Mouse (Mus musculus): ENCODE measurements around the gene Rpp25l.
"Not testable (repeated sequence)": the region's sequence is repeated elsewhere in the genome, so short reads cannot be mapped to it uniquely, and the experiment has no call there.

Rpp25l gene

DNA sequence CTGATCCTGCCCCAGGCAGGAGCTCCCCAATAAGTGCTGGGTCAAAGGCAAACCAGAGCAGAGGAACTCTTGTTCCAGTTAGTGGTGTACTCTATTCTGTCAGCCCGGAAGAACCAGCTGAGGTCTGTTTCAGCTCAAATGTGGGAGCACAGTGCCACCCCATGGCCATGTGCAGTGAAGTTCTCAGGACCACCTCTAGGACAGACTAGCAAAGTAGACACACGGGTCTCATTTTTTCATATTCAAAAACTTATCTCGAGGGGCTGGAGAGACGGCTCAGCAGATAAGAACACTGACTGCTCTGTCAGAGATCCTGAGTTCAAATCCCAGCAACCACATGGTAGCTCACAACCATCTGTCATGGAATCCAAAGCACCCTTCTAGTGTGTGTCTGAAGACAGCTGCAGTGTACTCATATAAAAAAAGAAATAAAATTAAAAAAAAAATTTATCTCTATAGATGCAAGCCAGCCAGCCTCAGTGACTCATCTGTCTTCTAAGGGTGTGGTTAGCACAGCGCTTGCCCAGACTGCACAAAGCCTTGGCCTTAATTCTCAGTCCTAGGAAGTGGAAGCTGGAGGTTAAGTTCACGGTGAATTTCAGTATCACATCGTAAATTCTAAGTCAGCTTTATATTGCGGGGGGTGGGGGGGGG is 24.4 kb upstream of the Rpp25l start:
- CTCF ChIA-PET, result interaction anchor here (0.5 to 1.5 kb wide), 5 partner anchors 22 to 434 kb away, joined by 3 to 14 read pairs (median 4); no protein-coding TSS in a partner anchor

DNA sequence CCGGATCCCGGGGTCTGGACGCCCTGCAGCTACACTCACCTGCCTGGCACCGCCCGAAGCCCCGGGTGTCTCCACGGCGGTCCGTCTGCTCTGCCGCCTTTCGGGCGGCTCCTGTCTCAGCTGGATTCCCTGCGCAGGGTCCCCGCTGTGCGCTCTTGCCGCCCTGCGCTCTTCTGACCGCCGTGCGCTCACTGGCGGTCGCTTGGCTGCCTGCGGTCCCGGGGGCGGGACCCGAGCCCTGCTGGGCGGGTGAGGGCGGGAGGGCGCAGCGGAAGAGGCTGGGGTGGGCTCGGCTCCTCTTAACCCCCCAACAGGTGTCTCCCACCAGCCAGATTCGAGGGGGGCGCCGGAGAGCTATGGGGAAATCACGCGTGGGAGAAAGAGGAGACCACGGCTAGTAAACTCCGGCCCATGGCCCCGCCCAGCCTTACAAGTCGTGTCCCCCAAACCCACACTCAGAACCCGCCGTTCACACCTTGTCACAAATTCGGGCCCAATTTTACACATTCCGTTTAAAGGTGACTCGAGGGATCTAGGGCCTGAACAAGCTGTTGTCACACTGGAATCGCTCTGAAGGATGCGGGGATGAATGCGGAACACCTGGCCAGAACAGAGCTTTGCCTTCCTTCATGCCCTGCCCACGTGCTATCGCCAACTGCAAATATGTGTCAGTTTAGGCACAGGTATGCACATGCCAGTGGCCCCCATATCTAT is 17.9 kb upstream of the Rpp25l start, which contains the start of gene Arid3c:
TSS of gene Arid3c (minus strand) at position 91 of the 714 bp plus-strand sequence.
- CTCF ChIA-PET, result no interaction called here

DNA sequence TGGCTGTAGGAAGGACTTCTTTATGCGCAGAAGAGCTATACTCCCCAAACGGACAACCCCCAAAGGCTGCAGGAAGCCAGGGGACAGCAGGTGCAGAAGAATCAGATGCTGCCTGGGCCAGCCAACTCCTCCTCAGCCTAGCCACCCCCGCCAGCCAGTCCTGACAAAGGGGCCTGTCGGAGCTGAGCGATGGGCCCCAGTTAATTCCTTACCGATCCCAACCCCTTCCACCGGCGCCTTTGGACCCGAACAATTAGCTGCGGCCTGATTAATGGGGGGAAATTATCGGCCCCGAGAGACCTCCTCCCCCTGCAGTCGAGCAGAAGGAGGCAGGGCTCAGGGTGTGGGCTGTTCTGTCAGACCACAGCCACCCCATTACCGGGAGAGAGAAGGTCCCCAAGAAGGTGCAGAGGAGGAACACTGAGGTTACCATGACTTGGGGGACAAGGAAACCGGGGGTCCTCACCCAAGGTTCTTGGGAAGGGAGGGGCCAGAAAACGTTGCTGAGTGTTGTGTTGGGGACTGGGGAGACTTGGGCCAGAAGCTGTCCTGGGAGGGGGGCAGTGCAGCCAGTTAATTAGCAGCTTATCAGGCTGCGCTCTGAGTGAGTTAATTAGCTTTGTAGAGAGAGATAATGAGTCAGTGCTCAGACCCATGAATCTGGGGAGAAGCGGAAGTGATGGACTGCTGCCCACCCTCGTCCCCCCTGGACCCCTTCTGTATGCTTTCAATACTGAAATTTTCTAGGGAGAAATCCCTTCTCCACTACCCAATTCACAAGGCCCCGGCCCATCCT is 13.7 kb upstream of the Rpp25l start:
- CTCF ChIA-PET, result interaction anchor here (0.5 kb wide), 1 partner anchor 59 kb away, joined by 5 read pairs; no protein-coding TSS in a partner anchor

DNA sequence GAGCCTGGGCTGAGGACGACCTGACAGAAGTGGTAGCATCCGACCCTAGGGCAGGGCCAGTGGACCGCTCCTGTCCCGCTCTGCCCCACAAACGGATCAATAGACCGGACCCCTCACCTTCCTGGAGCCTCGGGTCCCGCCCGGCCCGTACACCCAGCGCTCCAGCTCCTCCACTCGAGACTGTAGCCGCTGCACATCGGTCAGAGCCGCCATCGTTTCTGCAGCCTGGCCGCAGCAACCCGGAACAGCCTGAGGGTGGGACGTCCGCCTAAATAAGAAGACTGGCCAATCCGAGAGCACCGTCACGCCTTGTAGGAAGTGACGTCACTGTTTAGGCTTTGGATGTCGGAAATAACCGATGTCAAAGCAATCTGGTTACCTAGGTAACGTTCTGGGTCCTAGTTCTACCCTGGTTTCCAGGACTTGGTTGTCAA is 9.6 kb upstream of the Rpp25l start, which contains the start of gene Dctn3:
TSS of gene Dctn3 (minus strand) at position 253 of the 434 bp plus-strand sequence.
- CTCF ChIA-PET, result interaction anchor here (0.9 to 1.0 kb wide), 2 partner anchors 9 kb away, joined by 3 to 5 read pairs; partner anchors contain the start of gene Rpp25l

DNA sequence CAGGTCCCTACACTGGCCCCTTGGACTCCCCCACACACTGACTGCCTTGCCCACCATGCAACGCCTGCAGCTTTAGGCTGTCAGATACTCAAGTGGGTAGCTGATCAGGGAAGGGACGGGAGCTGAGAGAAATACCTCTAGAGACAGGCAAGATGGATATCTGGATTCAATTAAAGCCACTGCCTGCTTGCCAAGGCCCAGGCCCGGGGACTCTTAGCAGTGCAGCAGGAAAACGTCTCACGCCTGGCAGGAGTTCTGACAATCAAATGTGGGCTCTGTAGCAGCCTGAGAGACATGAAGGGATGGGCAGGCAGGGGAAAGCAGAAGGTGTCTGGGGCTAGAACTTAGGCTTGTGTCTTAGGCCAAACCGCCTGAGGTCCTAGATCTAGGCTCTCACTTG is 3.5 kb upstream of the Rpp25l start:
- CTCF ChIA-PET, result no interaction called here

DNA sequence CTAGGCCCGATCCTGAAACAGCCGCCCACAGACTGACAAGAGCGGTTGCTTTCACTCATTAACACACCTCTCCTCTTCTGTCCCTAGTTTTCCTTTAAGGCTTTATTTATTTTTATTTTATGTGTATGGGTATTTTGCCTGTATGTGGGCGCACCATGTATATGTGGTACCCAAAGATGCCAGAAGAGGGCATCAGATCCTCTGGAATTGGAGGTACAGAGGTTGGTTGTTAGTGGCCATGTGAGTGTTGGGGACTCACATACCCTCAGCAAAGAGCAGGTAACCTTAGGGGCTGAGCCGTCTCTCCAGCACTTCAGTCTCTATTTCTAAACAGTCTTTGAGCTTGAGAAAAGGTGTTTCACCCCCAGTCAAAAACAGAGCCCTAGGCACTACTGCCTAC is 2.3 kb upstream of the Rpp25l start:
- CTCF ChIA-PET, result interaction anchor here (0.5 to 1.0 kb wide), 2 partner anchors 23 to 1436 kb away, joined by 3 to 14 read pairs; no protein-coding TSS in a partner anchor

DNA sequence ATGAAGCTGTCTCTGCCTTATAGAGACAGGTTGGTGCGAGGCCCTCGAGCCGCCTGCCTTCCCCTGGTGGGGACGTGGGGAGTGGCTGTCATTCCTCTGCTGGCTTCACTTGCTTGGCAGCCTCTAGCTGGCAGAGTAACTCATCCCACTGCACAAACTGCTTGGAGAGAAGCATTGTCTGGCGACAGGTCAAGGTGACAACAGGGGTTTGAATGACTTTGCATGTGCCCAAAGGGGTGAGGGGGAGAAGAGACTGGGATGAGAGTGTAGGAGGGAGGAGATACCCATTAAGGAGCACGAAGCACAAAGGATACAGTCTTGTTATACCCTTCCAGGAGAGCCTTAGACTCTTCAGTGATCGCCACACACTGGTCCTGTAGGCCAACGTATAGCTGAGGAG is 1.7 kb upstream of the Rpp25l start:
- CTCF ChIA-PET, result interaction anchor here (1.3 kb wide), 1 partner anchor 8 kb away, joined by 5 read pairs; no protein-coding TSS in a partner anchor

DNA sequence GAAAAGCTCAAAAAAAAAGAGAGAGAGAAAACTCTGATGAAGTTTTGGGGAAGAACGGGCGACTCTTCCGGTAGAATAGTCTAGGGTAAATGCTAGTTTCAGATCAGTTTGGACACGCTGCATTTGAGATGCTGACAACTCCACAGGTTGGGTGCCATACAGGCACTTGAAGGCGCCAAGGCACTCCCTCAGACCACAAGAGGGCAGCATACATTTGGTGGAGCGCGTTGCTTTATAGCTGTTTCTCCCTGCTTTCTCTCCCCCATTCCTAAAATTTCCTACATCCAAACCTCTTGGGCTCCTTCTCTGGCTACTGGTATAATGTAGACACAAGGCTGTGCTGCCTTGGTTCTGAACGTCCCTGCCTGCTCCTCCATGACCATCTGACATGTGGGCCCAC is 942 bp upstream of the Rpp25l start:
- CTCF ChIA-PET, result interaction anchor here (0.5 to 1.3 kb wide), 4 partner anchors 8 to 87 kb away, joined by 3 to 5 read pairs (median 4); no protein-coding TSS in a partner anchor

DNA sequence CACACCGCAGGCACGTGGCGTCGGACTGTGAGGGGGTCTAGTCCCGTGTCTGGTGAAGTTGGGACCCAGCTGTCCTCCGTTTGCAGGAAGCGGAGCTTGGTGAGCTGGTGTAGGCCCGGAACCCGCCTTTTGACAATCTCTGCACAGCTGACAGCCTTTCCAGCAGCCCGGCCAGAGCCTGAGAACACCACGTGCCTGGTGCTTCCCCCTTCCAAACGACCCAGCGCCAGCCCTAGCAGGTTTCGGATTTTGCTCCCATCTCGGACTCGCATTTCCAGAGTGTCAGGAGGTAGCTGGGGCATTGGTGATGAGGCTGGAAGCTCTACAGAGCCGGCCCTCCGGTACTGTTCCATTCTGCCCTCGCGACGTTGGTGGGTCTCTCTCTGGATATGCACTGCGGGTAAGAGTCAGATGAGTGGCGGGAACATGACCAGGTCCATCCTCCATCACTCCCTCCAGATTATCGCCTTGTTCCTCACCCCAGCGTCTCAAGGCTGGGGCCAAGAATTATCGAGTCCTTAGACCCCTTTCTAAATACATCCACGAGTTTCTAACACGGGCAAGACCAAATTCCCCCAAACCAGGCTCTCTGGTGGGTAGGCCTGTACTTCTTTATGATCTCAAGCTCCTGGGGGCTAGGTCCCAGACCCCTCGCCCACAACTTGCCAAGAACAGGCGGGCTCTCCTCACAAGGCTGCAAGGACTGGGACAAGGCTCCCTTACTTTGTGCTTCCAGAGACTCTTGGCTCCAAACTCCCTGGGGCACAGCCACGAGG is 725 bp downstream of the Rpp25l start:
- CTCF ChIA-PET, result interaction anchor here (0.9 kb wide), 1 partner anchor 25 kb away, joined by 3 read pairs; no protein-coding TSS in a partner anchor

DNA sequence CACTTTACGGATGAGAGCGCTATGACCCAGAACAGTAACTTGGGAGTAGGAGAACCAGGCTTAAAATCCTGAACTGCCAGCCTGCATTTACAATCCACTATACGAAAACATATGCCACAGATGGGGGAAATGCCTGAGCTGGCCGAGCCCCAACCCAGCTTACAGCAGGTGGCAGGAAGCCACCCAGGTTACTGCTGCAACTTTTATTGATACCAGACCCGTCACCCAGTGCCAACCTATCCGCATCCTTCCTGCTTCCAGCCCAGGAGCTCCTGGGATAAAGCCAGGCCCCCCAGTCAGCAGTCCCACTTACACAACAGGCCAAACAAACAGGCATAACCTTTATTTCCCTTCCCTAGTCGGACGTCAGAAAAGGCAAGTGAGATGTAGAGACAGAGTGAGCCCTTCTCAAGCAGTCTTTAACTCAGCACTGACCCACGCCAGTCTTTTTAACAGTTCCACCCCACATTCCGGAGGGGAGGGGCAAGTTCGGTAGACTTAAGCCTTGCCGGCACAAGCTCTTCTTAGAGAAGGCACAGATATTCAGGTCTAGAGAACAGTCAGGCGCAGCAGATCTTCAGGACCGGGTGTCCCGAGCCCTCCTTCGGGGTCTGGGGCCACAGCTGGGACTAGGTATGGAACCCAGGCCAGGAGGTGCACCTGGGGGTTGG is 1.5 kb downstream of the Rpp25l start:
- CTCF ChIA-PET, result interaction anchor here (0.9 to 1.0 kb wide), 2 partner anchors 26 to 29 kb away, joined by 3 to 4 read pairs; no protein-coding TSS in a partner anchor

DNA sequence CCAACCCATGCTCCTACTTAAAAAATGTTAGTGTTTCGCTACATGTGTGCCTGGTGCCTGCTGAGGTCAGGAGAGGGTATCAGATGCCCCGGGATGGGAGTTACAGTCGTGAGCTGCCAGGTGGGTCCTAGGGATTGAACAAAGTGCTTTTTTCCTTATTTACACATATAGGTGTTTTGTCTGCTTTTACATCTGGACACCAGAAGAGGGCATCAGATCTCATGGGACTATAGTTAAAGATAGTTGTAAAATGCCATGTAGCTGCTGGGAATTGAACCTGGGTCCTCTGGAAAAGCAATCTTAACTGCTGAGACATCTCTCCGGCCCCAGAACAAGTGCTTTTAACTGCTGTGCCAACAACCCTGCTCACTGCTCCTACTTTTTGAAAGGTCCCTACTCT is 3.1 kb downstream of the Rpp25l start:
- CTCF ChIA-PET, result no interaction called here

DNA sequence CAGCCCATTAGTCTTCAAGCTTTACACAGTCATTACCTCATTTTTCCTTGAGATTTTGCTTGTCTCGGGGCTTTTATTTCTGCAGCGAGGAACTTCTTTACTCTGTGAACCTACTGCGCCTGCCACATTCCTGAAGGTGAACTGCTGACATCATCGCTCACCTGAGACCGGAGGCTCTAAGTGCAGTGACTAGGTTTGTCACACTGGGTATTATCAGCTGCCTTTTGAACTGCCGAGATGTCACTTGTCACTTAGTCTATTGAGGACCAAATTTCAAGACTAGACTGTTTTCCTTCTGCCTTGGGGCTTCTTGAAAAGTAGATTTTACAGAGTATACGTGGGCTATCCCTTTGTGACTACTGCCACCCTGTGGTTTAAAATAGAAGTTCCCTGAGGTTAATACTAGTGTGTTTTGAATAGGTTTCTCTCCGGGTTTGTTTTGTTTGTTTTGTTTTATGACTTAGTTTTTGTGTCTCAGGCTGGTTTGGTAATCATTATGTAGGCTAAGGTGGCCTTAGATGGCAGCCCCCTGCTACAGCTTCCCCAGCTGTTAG is 5.1 kb downstream of the Rpp25l start:
- CTCF ChIA-PET, result no interaction called here

DNA sequence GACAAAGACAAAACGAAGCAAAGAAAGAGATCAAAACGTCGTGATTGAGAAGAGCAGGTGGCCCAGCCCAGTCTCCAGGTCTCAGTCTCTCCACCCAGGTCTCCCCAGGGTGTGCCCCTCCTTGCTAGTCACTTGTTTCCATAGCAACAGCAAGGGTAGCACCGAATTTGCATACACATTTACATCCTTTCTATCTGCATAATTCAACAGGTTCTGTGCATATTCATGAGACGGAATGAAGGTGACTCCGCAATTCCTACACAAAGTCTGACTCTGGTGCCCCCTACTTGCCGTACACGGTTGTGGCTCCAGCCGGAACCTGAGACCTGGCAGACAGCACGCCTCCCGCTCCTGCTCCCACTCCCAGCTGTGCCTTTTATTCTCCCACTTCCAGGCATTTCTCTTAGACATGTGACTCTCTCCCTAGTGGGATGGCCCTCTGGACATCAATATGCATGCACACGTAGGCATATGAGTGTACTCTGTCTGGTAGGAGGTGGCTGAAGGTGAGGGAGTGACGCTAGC is 6.3 kb downstream of the Rpp25l start:
- CTCF ChIA-PET, result interaction anchor here (0.8 kb wide), 1 partner anchor 93 kb away, joined by 3 read pairs; no protein-coding TSS in a partner anchor

DNA sequence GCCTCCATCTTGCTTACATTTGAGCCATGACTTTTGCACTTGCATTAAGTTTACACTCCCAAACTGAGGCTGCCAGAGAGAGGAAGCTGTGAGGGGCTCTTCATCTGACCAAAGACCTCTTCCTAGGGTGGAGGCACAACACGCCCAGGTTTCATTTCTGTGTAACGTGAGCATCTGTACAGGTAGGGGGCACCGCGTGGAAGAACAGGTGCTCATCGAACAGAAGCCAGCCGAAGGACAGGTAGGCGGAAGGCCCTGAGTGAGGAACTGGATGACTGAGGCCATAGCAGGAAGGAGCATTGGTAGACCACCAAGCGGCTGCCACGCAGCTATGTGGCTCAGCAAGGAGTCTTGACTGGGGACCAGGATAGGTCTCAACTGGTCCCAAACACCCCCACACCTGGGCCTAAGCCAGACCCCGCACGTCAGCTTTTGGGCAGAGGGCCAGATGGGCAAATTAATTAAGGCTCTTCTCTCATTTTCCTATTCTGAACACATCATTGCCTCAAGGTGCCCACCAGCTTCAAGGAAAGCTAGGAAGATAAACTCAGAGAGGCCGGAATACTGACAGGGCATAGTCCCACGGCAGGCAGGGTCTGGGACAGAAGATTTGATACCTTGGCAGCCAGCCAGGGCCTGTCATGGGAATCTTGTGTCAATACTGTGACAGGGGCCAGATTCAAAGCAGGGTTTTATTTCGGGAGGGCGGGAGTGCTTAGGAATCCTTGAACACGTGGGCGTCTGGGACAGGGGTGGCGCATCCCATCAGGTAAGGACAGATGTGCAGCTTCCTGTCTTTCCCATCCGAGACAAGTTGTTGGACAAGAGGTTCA is 7.2 kb downstream of the Rpp25l start:
- CTCF ChIA-PET, result no interaction called here

DNA sequence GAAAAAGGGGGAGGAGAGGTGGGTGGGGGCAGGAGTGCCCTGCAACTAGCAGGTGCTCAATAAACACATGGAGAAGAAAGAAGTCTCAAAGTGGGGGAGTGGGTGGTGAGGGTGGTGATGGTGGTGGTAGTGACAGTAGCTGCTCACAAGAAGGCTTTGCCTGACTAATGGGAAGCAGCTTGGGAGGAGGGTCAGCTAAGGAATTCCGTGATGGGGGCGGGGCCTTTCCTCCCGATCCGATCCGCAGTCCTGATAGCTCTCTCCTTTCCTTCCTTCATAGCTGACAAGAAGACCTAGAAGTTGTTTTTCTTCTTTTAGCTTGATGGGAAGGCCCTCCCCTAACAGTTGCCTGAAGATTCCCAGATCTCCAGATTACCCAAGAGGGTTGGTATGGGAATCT is 8.7 kb downstream of the Rpp25l start:
- CTCF ChIA-PET, result no interaction called here

DNA sequence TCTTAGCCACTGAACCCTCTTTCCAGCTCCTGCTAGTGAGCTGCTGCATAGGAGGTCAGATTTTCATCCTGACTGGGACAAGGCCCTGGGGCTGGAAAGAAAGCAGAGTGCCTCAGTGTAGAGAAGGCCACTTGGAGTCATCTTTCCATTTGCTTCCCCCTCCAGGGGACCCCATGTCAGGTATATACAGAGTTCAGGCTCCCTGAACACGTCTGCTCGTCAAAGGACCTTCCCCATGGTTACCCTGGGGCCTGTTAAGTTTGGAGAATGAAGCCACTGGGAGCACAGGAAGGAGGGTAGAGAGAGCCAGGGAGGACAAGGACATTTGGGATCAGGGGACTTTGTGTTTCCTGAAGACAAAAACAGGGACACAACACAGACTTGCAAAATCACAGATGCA is 11.1 kb downstream of the Rpp25l start:
- CTCF ChIA-PET, result not testable (repeated sequence)

DNA sequence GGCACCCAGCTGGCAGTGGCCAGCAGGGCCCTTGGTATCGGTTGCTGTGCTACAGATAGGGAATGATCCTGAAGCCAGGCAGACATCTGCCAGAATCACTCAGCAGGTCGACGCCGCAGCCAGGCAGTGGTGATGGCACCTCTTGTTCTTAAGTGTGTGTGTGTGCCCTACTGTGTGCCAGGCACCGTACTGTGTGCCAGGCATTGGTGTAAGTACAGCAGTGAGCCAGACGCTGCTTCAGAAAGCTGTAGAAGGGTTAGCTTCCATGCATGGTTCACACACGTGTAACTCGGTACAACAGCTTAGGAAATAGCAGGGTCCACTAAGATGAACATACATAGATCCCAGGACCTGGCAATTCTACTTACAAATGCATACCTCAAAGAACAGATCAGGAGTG is 13.1 kb downstream of the Rpp25l start:
- CTCF ChIA-PET, result not testable (repeated sequence)

DNA sequence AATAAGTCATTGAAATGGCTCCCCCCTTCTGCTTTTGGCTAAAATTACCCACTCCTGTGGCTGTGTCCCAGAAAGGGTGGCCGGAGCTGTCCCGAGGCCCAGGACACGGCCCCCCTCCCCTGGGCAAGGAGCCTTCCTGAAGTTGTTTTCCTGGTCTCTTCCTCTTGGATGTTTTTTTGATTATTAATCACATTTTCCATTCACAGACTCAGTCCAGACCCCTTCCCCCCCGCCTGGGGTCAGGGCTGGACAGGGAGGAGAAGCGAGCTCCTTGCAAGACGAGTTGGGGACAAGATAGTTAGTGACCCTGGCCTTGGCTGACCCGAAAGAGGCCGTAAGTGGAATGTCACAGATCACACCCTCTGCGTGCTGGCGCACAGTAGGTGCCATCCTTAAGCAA is 13.6 kb downstream of the Rpp25l start, which contains the start of gene Il11ra1:
TSS of gene Il11ra1 (plus strand) at position 207 of the 400 bp plus-strand sequence.
- CTCF ChIA-PET, result not testable (repeated sequence)
